Comparison of ENCODE assay signal across 8 mouse cellular contexts in genomic region chr9:62677641-62678549, GRCm38 (mm10). TPM values are rescaled to one million over a fixed set of nuclear protein-coding genes. Genes with fewer than 3 reads are reported as not detected.
DNase-seq lines count a peak whose midpoint lies in the region; ATAC-seq and TF ChIP-seq lines count a peak whose summit lies in the region.

Gene Itga11 (plus strand): TSS chr9:62677826.

- no peaks in the 10 kb centered on the region for H3K9me3 ChIP-seq in forebrain, postnatal 0 days (ENCODE audit: low read length)
- no peaks in the 10 kb centered on the region for H3K9me3 ChIP-seq in intestine, embryonic 14.5 days (ENCODE audit: control insufficient read depth, low read length)
- H3K9me3 ChIP-seq in midbrain, embryonic 10.5 days (replicated peaks) = no peaks in the 10 kb centered on the region

- H3K27ac ChIP-seq in kidney, adult 2 months (ENCODE audit: insufficient read depth, low read depth, low read length) = no peak within 1 kb of the TSS
- H3K27ac ChIP-seq in forebrain, postnatal 0 days (ENCODE audit: low read depth, low read length) = no peak within 1 kb of the TSS
- no peak within 1 kb of the TSS for H3K27ac ChIP-seq in intestine, embryonic 14.5 days (ENCODE audit: low read depth)
- no peak within 1 kb of the TSS; the same call in 1 of the 2 replicates for H3K27ac ChIP-seq in midbrain, embryonic 10.5 days (replicated peaks)

- peak within 1 kb of the TSS; percentile 20; the same call in 1 of the 2 replicates for H3K4me3 ChIP-seq in kidney, adult 2 months (ENCODE audit: insufficient read depth, low read depth, low read length)
- peak within 1 kb of the TSS; percentile 30 for H3K4me3 ChIP-seq in forebrain, postnatal 0 days (ENCODE audit: low read depth, low read length)
- peak within 1 kb of the TSS; percentile 46 for H3K4me3 ChIP-seq in intestine, embryonic 14.5 days (ENCODE audit: low read depth, low read length)
- peak within 1 kb of the TSS; percentile 52 for H3K4me3 ChIP-seq in midbrain, embryonic 10.5 days

- TF ChIP-seq POLR2A in kidney, adult 2 months (IDR thresholded peaks at IDR 0.05; ENCODE audit: low read depth, low read length) = no peak

- H3K9ac ChIP-seq in forebrain, postnatal 0 days = peak within 1 kb of the TSS; percentile 25; the same call in 1 of the 2 replicates
- H3K9ac ChIP-seq in intestine, embryonic 14.5 days (ENCODE audit: low read length) = peak within 1 kb of the TSS; percentile 47

- no peak for TF ChIP-seq CTCF in kidney, adult 2 months (conservative IDR thresholded peaks at IDR 0.05; ENCODE audit: insufficient read depth, insufficient read length, low read depth, low read length)
- no peak for TF ChIP-seq CTCF in forebrain, postnatal 0 days (IDR thresholded peaks at IDR 0.05; ENCODE audit: low read depth)

- DNase-seq in kidney, adult 2 months = peak; percentile 8
- DNase-seq in kidney, adult 11 months = no peak
- DNase-seq in adrenal gland, adult 18-20 months (ENCODE audit: low spot score in 2 of 2) = peak; percentile 12 to 25
- DNase-seq in forebrain, postnatal 0 days = peak; percentile 11
- DNase-seq in intestine, embryonic 14.5 days (ENCODE audit: low spot score) = peak; percentile 72
- peak; percentile 49 for DNase-seq in midbrain, embryonic 10.5 days (ENCODE audit: low spot score)
- no peak for DNase-seq in thymus, postnatal 14 days

- 0 out of 2 replicates have a peak, but pooled peaks cover 1% of the 10 kb centered on the region for H3K27me3 ChIP-seq in kidney, adult 2 months (replicated peaks; ENCODE audit: control insufficient read depth, insufficient read depth, low read length)
- peaks cover 30% of the 10 kb centered on the region for H3K27me3 ChIP-seq in forebrain, postnatal 0 days (ENCODE audit: insufficient read depth, low read length)
- peaks cover 38% of the 10 kb centered on the region for H3K27me3 ChIP-seq in intestine, embryonic 14.5 days (replicated peaks; ENCODE audit: control insufficient read depth, insufficient read depth, low read length)
- peaks cover 64% of the 10 kb centered on the region for H3K27me3 ChIP-seq in midbrain, embryonic 10.5 days (ENCODE audit: low read depth, poor library complexity, severe bottlenecking)

- peak within 1 kb of the TSS; percentile 55 for H3K4me2 ChIP-seq in forebrain, postnatal 0 days (ENCODE audit: low read depth)
- H3K4me2 ChIP-seq in intestine, embryonic 14.5 days (ENCODE audit: low read length) = peak within 1 kb of the TSS; percentile 77

- ATAC-seq in forebrain, postnatal 0 days = 0 out of 2 replicates have a peak, but pooled peaks have one; percentile 32
- ATAC-seq in intestine, embryonic 14.5 days (replicated peaks; ENCODE audit: low FRiP score, low TSS enrichment, low read depth) = peak; percentile 76; the same call in 1 of the 2 replicates
- ATAC-seq in inflammation-experienced regulatory T-cells, adult 6 months = no peak

- WGBS in kidney, adult 2 months = 1% methylated on average over 45 of the region's 45 CpGs
- 2% methylated on average over 45 of the region's 45 CpGs for WGBS in forebrain, postnatal 0 days
- 2% methylated on average over 45 of the region's 45 CpGs for WGBS in intestine, embryonic 14.5 days
- 1% methylated on average over 45 of the region's 45 CpGs for WGBS in midbrain, embryonic 10.5 days

- no peaks in the 10 kb centered on the region for H3K4me1 ChIP-seq in kidney, adult 2 months (ENCODE audit: control insufficient read depth, insufficient read depth, low read length)
- peaks cover 5% of the 10 kb centered on the region; the same call in 1 of the 2 replicates for H3K4me1 ChIP-seq in forebrain, postnatal 0 days (ENCODE audit: insufficient read depth)
- peaks cover 4% of the 10 kb centered on the region; the same call in 1 of the 2 replicates for H3K4me1 ChIP-seq in intestine, embryonic 14.5 days (replicated peaks; ENCODE audit: control insufficient read depth, insufficient read depth, low read length)
- H3K4me1 ChIP-seq in midbrain, embryonic 10.5 days = peaks cover 24% of the 10 kb centered on the region

- no peaks in the 10 kb centered on the region for H3K36me3 ChIP-seq in kidney, adult 2 months (ENCODE audit: control insufficient read depth, insufficient read depth, low read length)
- no peaks in the 10 kb centered on the region for H3K36me3 ChIP-seq in forebrain, postnatal 0 days (ENCODE audit: insufficient read depth)
- no peaks in the 10 kb centered on the region for H3K36me3 ChIP-seq in intestine, embryonic 14.5 days (ENCODE audit: control insufficient read depth, insufficient read depth, low read length)
- no peaks in the 10 kb centered on the region for H3K36me3 ChIP-seq in midbrain, embryonic 10.5 days

RNA-seq across cellular contexts. Expression of gene Itga11, which starts in this region (rescaled TPM):
- polyA plus RNA-seq in kidney, adult 2 months (2012; rRNA removed) = 0.35 and 0.41 TPM in 2 replicates
- 1 to 10 TPM; 1.6 to 2.2 TPM for total RNA-seq in adrenal gland, adult 18-20 months (2021)
- 1.5 and 2.2 TPM in 2 replicates for total RNA-seq in forebrain, postnatal 0 days (2014; rRNA removed)
- polyA plus RNA-seq in forebrain, postnatal 0 days (2015; fragmentation: Nextera tagmentation; extraction: Ambion mirVana) = 0.48 and 0.62 TPM in 2 replicates
- polyA plus RNA-seq in intestine, embryonic 14.5 days (2014; fragmentation: Nextera tagmentation; extraction: Ambion mirVana) = 4.2 and 4.8 TPM in 2 replicates
- polyA plus RNA-seq in midbrain, embryonic 10.5 days (2016; fragmentation: Nextera tagmentation; extraction: Ambion mirVana) = 2.3 and 3.4 TPM in 2 replicates
- polyA plus RNA-seq in inflammation-experienced regulatory T-cells, adult 6 months (2017; shearing (Covaris generic)) = under 1 TPM; 0.09 to 0.13 (median 0.11) TPM

Comparison
In these comparisons a context has a peak if more than half of its experiments do, and no peak if none do; other contexts are left out.
1. Peak in DNase-seq and H3K4me3 ChIP-seq in kidney, adult 2 months; RNA of the gene not detected or under 1 TPM.
2. DNase-seq: peak in adrenal gland, adult 18-20 months (2 of 2), forebrain, postnatal 0 days (single experiment), intestine, embryonic 14.5 days (single experiment) and midbrain, embryonic 10.5 days (single experiment); none in kidney, adult 11 months (single experiment) and thymus, postnatal 14 days (single experiment).
3. Peak in every context shown above with its lines, with median percentiles within 50 percentile points of each other: H3K4me3 ChIP-seq.